Mouse (Mus musculus) heart, embryonic 14.5 days (tissue): ENCODE results near the gene Cox4i1. TPM values are rescaled to one million over a fixed set of nuclear protein-coding genes. Genes with fewer than 3 reads are reported as not detected.

Experiments
- ATAC-seq: fragments of 200-750 bp; cut with Nextera tagmentation; 2 replicates; pipeline ENCODE4 v1.8.0; 2017; ENCODE audit warnings: low read depth, moderate TSS enrichment; ENCODE audit not compliant: insufficient number of reproducible peaks, insufficient read depth, low FRiP score
- H3K27ac ChIP-seq, 2 experiments: fragments of 200-500 bp in 1 of 2; fragments of 300-500 bp in 1 of 2; sonication (generic) in 1 of 2; replicated peaks in 1 of 2; 2 replicates each; pipeline ENCODE4 v1.5.1; 2012 to 2014; ENCODE audit warnings: low read depth in 2 of 2, low read length in 2 of 2, control low read depth in 1 of 2, mild to moderate bottlenecking in 1 of 2, mixed read lengths in 1 of 2; ENCODE audit not compliant: control insufficient read depth in 1 of 2, insufficient read depth in 1 of 2
- H3K27me3 ChIP-seq: fragments of 300-500 bp; sonication (generic); 2 replicates; pipeline ENCODE4 v1.6.1; 2014; ENCODE audit warnings: mild to moderate bottlenecking, low read length, control low read depth; ENCODE audit not compliant: control insufficient read depth, insufficient read depth
- H3K36me3 ChIP-seq: fragments of 300-500 bp; sonication (generic); 2 replicates; pipeline ENCODE4 v1.6.1; 2014; ENCODE audit warnings: mild to moderate bottlenecking, control low read depth, low read length, mixed read lengths; ENCODE audit not compliant: control insufficient read depth, insufficient read depth
- H3K4me1 ChIP-seq, 2 experiments: fragments of 200-500 bp in 1 of 2; fragments of 300-500 bp in 1 of 2; sonication (generic) in 1 of 2; 2 replicates each; pipeline ENCODE4 v1.6.1; 2012 to 2014; ENCODE audit warnings: low read length in 2 of 2, control low read depth in 1 of 2, mixed read lengths in 1 of 2; ENCODE audit not compliant: control insufficient read depth in 2 of 2, insufficient read depth in 2 of 2
- H3K4me2 ChIP-seq: fragments of 300-500 bp; sonication (generic); 2 replicates; pipeline ENCODE4 v1.6.1; 2014; ENCODE audit warnings: mild to moderate bottlenecking, low read length
- H3K4me3 ChIP-seq, 2 experiments: fragments of 200-500 bp in 1 of 2; fragments of 300-500 bp in 1 of 2; sonication (generic) in 1 of 2; 2 replicates each; pipeline ENCODE4 v1.5.1; 2012 to 2014; ENCODE audit warnings: low read length in 2 of 2, mild to moderate bottlenecking in 2 of 2, control low read depth in 1 of 2, low read depth in 1 of 2, moderate library complexity in 1 of 2; ENCODE audit not compliant: control insufficient read depth in 1 of 2, insufficient read depth in 1 of 2
- H3K9ac ChIP-seq: fragments of 300-500 bp; sonication (generic); 2 replicates; pipeline ENCODE4 v1.6.1; 2014; ENCODE audit warnings: mild to moderate bottlenecking, low read length
- H3K9me3 ChIP-seq: fragments of 300-500 bp; sonication (generic); 2 replicates; pipeline ENCODE4 v1.6.1; 2016; ENCODE audit warnings: low read length, control low read depth; ENCODE audit not compliant: control insufficient read depth
- WGBS: fragments of 180-500 bp; shearing (Covaris S2); extraction: QIAGEN DNeasy Blood & Tissue Kit; methylation state at CpG from one replicate; pipeline ENCODE4 v1.1.7; 2014; 5-methylcytosine and 5-hydroxymethylcytosine counted together
- polyA plus RNA-seq: library from polyadenylated mRNA; unstranded; fragments of >200 nt; fragmentation: Nextera tagmentation; extraction: Ambion mirVana; gene quantifications from 2 replicates; pipeline ENCODE4 v1.2.1, GENCODE M21; 2014

Cox4i1 gene
- polyA plus RNA-seq, 1 experiment from 2014 or later, result 2,402 TPM

DNA sequence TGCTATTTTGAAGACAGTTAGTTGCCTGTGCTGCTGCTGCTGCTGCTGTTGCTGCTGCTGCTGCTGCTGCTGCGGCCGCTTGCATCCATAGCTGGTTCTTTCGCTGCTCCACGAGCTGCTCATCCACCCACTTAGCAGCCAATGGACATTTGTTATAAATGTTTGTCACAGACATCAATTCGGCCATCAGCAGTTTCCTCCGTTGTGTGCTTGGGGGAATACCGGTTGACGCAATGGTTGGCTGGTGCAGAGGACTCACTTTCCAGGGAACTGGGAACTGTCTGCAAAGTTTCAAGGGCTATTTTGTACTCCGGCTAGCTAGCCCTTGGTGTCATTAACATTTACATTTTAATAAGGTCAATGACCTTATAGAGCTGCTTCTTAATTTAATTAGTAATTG is 36.2 kb downstream of the Cox4i1 start:
- Histone ChIP-seq H3K4me1 (peaks cover 0 to 5% of the 10 kb centered on the region in 2 experiments; a peak in 2 of 4 replicates), H3K36me3 (no peaks in the 10 kb centered on the region), H3K27me3 (no peaks in the 10 kb centered on the region), H3K4me3 (no peak overlapping the region), H3K9me3 (no peaks in the 10 kb centered on the region), H3K4me2 (no peak overlapping the region), H3K9ac (no peak overlapping the region), H3K27ac (no peak overlapping the region)
- no peak for ATAC-seq
- 86% methylated on average over 9 of the region's 9 CpGs for WGBS

DNA sequence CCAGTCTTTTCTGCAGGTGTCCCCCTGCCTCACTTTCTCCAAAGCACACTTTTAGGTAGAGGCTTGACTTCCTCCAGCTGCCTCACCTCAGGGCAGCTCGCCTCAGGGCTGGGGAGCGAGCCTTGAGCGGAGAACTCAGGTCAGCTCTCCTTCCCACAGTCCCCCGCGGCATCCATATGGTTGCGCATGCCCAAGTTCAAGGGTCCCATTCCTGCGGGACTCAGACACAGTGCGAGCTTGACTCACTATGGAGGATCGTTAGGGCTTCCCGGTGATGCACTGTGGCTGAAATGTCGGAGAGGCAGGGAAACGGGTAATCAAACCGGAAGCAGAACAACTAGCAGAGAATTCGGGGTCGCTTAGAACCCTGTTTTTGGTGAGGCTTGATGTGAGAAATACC is 37.1 kb downstream of the Cox4i1 start:
- no peaks in the 10 kb centered on the region for H3K36me3 ChIP-seq

GRCm38 (mm10) chr8:120706193-120706592 is 38.2 kb downstream of the Cox4i1 start:
- no peaks in the 10 kb centered on the region for H3K36me3 ChIP-seq
- no peak for ATAC-seq
- 80% methylated on average over 3 of the region's 3 CpGs for WGBS
- no peak overlapping the region for H3K4me3 ChIP-seq
- H3K9me3 ChIP-seq, result no peaks in the 10 kb centered on the region
- H3K4me1 ChIP-seq, result no peaks in the 10 kb centered on the region
- H3K9ac ChIP-seq, result no peak overlapping the region
- no peaks in the 10 kb centered on the region for H3K27me3 ChIP-seq
- H3K4me2 ChIP-seq, result no peak overlapping the region
- no peak overlapping the region for H3K27ac ChIP-seq

More for the DNA sequence above, 37.1 kb downstream of the Cox4i1 start:
- 81% methylated on average over 15 of the region's 15 CpGs for WGBS
- Histone ChIP-seq H3K4me3 (no peak overlapping the region), H3K27ac (no peak overlapping the region), H3K4me1 (no peaks in the 10 kb centered on the region; a peak in 1 of 4 replicates), H3K4me2 (no peak overlapping the region), H3K9me3 (no peaks in the 10 kb centered on the region), H3K27me3 (no peaks in the 10 kb centered on the region), H3K9ac (no peak overlapping the region)
- no peak for ATAC-seq

- Histone ChIP-seq H3K4me3 (no peak overlapping the region), H3K27me3 (no peaks in the 10 kb centered on the region), H3K27ac (no peak overlapping the region), H3K36me3 (no peaks in the 10 kb centered on the region), H3K9me3 (no peaks in the 10 kb centered on the region), H3K9ac (no peak overlapping the region), H3K4me2 (no peak overlapping the region), H3K4me1 (no peaks in the 10 kb centered on the region)
- ATAC-seq, result no peak
- 59% methylated on average over 10 of the region's 10 CpGs for WGBS
These were observed 41.2 kb downstream of the Cox4i1 start for GRCm38 (mm10) chr8:120709176-120709575.

- ATAC-seq, result no peak
- Histone ChIP-seq H3K27ac (no peak overlapping the region), H3K36me3 (no peaks in the 10 kb centered on the region), H3K9me3 (no peaks in the 10 kb centered on the region), H3K4me2 (no peak overlapping the region), H3K4me3 (no peak overlapping the region), H3K9ac (no peak overlapping the region), H3K27me3 (no peaks in the 10 kb centered on the region), H3K4me1 (peaks cover 2 to 6% of the 10 kb centered on the region in 2 experiments; a peak in 2 of 4 replicates)
- 75% methylated on average over 6 of the region's 6 CpGs for whole genome bisulfite sequencing
These were observed 47.2 kb downstream of the Cox4i1 start for GRCm38 (mm10) chr8:120715200-120715599.

- no peaks in the 10 kb centered on the region for H3K27me3 ChIP-seq
- H3K27ac ChIP-seq, result no peak overlapping the region
- no peaks in the 10 kb centered on the region for H3K9me3 ChIP-seq
- ATAC-seq, result no peak
- 62% methylated on average over 15 of the region's 15 CpGs for WGBS
- H3K4me2 ChIP-seq, result no peak overlapping the region
- peaks cover 2 to 6% of the 10 kb centered on the region in 2 experiments; a peak in 2 of 4 replicates for H3K4me1 ChIP-seq
- no peaks in the 10 kb centered on the region for H3K36me3 ChIP-seq
- H3K4me3 ChIP-seq, result no peak overlapping the region
- no peak overlapping the region for H3K9ac ChIP-seq
These were observed 48.1 kb downstream of the Cox4i1 start for GRCm38 (mm10) chr8:120715996-120716680.

GRCm38 (mm10) chr8:120719586-120720236 is 51.7 kb downstream of the Cox4i1 start:
- H3K27ac ChIP-seq, result no peak overlapping the region
- H3K9me3 ChIP-seq, result peaks cover 8% of the 10 kb centered on the region; the same call in 1 of the 2 replicates
- H3K4me3 ChIP-seq, result no peak overlapping the region
- 69% methylated on average over 19 of the region's 19 CpGs for WGBS
- H3K9ac ChIP-seq, result no peak overlapping the region
- peaks cover 2 to 6% of the 10 kb centered on the region in 2 experiments; a peak in 2 of 4 replicates for H3K4me1 ChIP-seq
- H3K4me2 ChIP-seq, result no peak overlapping the region
- H3K36me3 ChIP-seq, result no peaks in the 10 kb centered on the region
- ATAC-seq, result no peak
- H3K27me3 ChIP-seq, result no peaks in the 10 kb centered on the region
